Mouse (Mus musculus): ENCODE measurements around the gene Eif2ak4.

The Eif2ak4 gene

GRCm38 (mm10) chr2:118404336-118404735 lies 15.9 kb downstream of the Eif2ak4 start:
- DNase-seq (ENCODE audit: low spot score in 2 of 2), result no peak

DNA sequence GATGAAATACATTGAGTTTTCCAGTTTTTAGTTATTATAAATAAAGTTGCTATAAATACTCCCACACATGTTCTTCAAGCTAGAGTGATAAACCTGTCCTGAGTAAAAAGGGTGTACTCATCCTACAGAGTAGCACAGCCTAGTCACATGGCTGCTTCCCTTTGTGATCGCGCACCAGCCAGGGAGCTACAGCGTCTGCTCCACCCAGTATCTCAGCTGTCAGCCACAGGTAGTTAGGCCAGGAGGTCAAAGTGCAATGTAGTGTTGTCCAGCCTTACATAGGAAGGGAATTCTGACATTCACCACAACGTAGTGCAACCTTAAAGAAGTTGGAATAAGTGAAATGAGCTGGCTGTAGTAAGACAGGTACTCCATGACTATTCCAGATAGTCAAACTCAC lies 17.1 kb downstream of the Eif2ak4 start:
- no peak for DNase-seq (ENCODE audit: low spot score in 2 of 2)

DNA sequence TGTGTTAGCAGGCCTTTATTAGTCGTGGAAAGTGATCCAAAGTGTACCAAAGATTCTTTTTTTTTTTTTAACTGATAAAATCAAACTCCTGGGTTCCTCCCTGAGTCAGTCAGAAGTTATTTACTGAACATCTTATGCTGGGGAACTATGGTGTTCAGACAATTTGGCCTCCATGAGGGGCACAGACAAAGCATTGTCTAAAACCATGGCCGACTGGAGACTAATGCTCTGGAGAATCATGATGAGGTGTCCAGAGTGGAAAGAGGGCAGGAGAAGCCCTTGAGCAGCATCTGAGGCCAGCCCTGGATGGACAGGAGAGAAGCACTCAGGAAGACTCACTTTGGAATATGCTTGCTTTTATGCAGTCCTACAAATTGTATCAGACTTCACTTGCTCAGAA lies 18.4 kb downstream of the Eif2ak4 start:
- no peak for DNase-seq (ENCODE audit: low spot score in 2 of 2)

- no peak for DNase-seq (ENCODE audit: low spot score in 2 of 2)
These were observed 20.0 kb downstream of the Eif2ak4 start for GRCm38 (mm10) chr2:118408336-118408895.

DNA sequence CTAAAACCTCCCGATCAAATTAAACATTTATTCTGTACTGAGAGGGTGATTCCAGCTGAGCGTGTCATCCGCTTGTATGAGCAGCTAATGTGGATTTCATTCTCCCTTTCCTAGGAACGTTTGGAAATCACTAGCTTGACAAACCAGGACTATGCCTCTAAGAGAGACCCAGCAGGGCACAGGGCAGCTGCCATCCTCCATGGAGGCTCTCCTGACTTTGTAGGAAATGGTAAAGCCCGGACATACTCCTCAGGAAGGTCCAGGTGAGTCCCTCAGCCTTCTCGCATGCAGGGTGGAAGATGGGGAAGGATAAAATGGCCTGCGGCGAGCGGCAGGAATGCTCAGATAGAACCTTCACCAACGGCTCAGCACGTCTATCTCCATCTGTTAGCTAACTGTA lies 24.4 kb downstream of the Eif2ak4 start:
- DNase-seq (ENCODE audit: low spot score in 2 of 2), result no peak

GRCm38 (mm10) chr2:118415601-118416355 lies 27.4 kb downstream of the Eif2ak4 start:
- DNase-seq (ENCODE audit: low spot score in 2 of 2), result no peak

DNA sequence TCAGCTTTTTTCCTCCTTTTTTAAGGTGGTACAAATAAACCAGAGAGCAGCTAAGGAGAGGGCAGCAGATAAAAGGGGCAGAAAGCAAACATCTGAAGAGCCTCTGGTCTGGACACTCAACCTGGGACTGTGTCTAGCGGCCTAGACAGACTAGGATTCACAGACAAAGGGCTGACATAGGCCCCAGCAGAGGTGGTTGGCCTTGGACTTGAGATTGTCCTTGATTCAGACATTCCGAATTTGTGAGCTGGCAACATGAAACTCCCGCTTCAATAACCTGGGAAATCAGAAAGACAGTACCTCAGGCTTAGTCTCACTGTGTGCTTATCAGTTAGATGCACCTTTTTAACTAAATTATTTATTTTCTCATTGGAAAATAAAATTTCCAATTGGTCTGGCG lies 29.7 kb downstream of the Eif2ak4 start:
- no peak for DNase-seq (ENCODE audit: low spot score in 2 of 2)

- no peak for DNase-seq (ENCODE audit: low spot score in 2 of 2)
These were observed 33.5 kb downstream of the Eif2ak4 start for GRCm38 (mm10) chr2:118421951-118422350.

DNA sequence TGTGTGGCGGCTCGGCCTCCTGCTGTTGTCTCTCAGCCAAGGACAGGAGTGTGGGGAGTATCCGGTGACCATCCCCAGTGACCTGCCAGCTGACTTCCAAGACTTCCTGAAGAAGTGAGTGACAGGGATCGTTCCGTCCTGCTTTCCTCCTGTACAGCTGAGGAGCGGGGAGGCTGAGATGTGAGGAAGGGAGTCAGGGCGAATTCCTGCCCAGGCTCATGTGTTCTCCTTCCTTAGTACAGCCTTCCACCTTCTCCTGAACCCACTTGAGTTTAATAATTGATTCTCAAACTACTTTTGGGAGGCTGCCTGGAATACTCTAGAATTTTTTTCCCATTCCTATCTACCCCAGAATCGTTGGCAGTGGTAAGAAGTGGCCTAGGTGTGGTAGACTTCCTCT lies 34.0 kb downstream of the Eif2ak4 start:
- no peak for DNase-seq (ENCODE audit: low spot score in 2 of 2)

DNA sequence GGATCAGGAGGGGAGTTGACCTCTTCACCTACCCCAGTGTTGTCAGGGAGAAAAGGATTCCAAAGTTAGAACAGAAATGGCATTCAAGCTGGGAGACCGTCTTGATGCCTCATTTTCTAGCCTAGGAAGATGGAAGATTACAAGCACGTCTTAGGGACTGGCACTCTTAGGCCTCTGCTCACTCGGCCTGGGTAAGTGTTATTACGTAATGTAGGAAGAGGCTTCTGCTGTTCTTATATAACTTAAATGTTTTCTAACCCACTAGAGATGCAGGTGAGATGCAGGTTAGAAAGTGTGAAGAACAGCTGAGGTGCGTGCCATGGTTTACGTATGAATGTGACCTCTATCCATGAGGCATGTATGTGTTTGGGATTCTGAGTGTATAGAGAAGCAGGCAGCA lies 39.9 kb downstream of the Eif2ak4 start:
- DNase-seq (ENCODE audit: low spot score in 2 of 2), result no peak

GRCm38 (mm10) chr2:118429297-118429696 lies 40.9 kb downstream of the Eif2ak4 start:
- no peak for DNase-seq (ENCODE audit: low spot score in 2 of 2)

DNA sequence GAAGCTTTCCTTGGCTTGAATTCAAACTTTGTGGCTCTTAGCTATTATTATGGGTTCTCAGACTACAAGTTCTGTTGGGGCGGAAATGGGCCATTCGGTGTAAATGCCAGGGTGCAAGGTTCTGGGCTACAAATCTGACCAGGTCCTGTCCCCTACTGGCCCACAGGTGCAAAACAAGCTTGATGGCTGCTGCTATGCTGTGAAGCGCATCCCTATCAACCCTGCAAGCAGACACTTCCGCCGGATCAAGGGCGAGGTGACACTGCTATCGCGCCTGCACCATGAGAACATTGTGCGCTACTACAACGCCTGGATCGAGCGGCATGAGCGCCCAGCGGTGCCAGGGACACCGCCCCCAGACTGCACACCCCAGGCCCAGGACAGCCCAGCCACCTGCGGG lies 42.2 kb downstream of the Eif2ak4 start:
- no peak for DNase-seq (ENCODE audit: low spot score in 2 of 2)

- peak; percentile 8 to 45 for DNase-seq (ENCODE audit: low spot score in 2 of 2)
These were observed 43.2 kb downstream of the Eif2ak4 start for GRCm38 (mm10) chr2:118431589-118431988.

DNA sequence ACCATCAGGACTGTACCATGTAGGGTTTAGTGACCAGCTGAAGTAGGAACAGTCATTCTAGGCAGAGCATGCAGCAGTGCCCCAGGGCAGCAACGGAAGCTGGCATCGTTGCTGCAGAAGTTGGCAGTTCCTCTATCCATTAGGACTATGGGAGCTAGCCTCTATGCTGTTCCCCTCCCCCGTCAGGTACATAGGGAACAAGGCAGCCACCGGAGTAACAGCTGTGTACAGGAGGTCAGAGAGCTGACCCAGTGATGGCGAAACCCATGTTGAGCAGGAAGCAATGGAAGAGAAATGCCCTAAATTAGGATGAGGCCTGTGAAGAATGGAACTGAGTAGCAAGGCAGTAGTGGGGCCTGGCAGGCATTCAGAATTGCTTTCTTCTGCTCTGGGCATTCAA lies 53.8 kb downstream of the Eif2ak4 start:
- DNase-seq (ENCODE audit: low spot score in 2 of 2), result no peak

GRCm38 (mm10) chr2:118442723-118443122 lies 54.3 kb downstream of the Eif2ak4 start:
- no peak for DNase-seq (ENCODE audit: low spot score in 2 of 2)

GRCm38 (mm10) chr2:118445696-118446674 lies 57.6 kb downstream of the Eif2ak4 start:
- DNase-seq (ENCODE audit: low spot score in 2 of 2), result no peak

DNA sequence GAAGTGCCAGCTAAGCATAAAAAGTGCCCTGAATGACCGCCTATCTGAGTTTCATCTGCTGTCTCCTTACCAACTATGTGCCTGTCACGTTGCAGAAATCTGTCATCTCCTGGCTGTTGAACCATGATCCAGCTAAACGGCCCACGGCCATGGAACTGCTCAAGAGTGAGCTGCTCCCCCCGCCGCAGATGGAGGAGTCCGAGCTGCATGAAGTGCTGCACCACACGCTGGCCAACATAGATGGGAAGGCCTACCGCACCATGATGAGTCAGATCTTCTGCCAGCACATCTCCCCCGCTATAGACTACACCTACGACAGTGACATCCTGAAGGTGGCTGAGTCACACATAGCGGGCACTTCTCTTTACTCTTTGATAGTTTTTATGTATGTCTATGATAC lies 59.8 kb downstream of the Eif2ak4 start:
- DNase-seq (ENCODE audit: low spot score in 2 of 2), result no peak

- DNase-seq (ENCODE audit: low spot score in 2 of 2), result no peak
These were observed 62.6 kb downstream of the Eif2ak4 start for GRCm38 (mm10) chr2:118451056-118451455.

DNA sequence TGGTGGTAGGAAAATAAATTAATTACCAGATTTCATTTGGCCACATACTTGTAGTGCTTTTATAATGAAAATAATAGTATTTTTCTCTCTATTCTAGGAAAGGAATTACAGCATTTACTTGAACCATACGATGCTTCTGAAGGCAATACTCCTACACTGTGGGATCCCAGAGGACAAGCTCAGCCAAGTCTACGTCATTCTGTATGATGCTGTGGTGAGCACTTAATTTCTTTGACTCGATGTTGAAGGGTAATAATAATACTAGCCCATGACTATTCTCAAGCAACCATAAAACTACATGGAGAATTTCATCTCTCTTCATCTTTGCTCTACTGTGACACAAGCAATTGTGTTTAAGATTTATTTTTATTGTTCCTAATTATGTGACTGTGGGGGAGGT lies 68.6 kb downstream of the Eif2ak4 start:
- no peak for DNase-seq (ENCODE audit: low spot score in 2 of 2)

- no peak for DNase-seq (ENCODE audit: low spot score in 2 of 2)
These were observed 69.2 kb downstream of the Eif2ak4 start for GRCm38 (mm10) chr2:118457463-118458261.

GRCm38 (mm10) chr2:118461480-118462165 lies 73.2 kb downstream of the Eif2ak4 start:
- DNase-seq (ENCODE audit: low spot score in 2 of 2), result no peak

Measured in natural killer cell, adult 2 months (primary cell).